Mouse (Mus musculus) cerebellum, postnatal 25 days (tissue): ENCODE measurements around the gene Prex1.

Source experiments
- DNase-seq, 2 experiments: peaks; one replicate each; pipeline ENCODE4 v3.0.0; 2021; ENCODE audit warnings: mixed read lengths in 2 of 2

The Prex1 gene

GRCm38 (mm10) chr2:166683885-166684544, 29.6 kb downstream of the Prex1 start:
- no peak for DNase-seq

GRCm38 (mm10) chr2:166682866-166683265, 30.8 kb downstream of the Prex1 start:
- DNase-seq: peak in 1 of 2 experiments; percentile 32

- DNase-seq: peak in 1 of 2 experiments; percentile 32
Observed at GRCm38 (mm10) chr2:166678959-166679759, 34.5 kb downstream of the Prex1 start.

- peak in 1 of 2 experiments; percentile 39 for DNase-seq
Observed at GRCm38 (mm10) chr2:166676933-166677332, 36.7 kb downstream of the Prex1 start.

GRCm38 (mm10) chr2:166676498-166676897, 37.1 kb downstream of the Prex1 start:
- DNase-seq: no peak

- DNase-seq: no peak
Observed at GRCm38 (mm10) chr2:166675588-166676444, 37.8 kb downstream of the Prex1 start.

- no peak for DNase-seq
Observed at GRCm38 (mm10) chr2:166674693-166675092, 38.9 kb downstream of the Prex1 start.

- no peak for DNase-seq
Observed at GRCm38 (mm10) chr2:166673951-166674350, 39.7 kb downstream of the Prex1 start.

- DNase-seq: no peak
Observed at GRCm38 (mm10) chr2:166672171-166672965, 41.3 kb downstream of the Prex1 start.

- DNase-seq: no peak
Observed at GRCm38 (mm10) chr2:166671614-166672013, 42.0 kb downstream of the Prex1 start.

- peak in 1 of 2 experiments; percentile 26 for DNase-seq
Observed at GRCm38 (mm10) chr2:166671019-166671418, 42.6 kb downstream of the Prex1 start.

- DNase-seq: no peak
Observed at GRCm38 (mm10) chr2:166669922-166670321, 43.7 kb downstream of the Prex1 start.

GRCm38 (mm10) chr2:166667790-166668695, 45.6 kb downstream of the Prex1 start:
- no peak for DNase-seq

- no peak for DNase-seq
Observed at GRCm38 (mm10) chr2:166666175-166666574, 47.5 kb downstream of the Prex1 start.

GRCm38 (mm10) chr2:166665244-166665922, 48.2 kb downstream of the Prex1 start:
- DNase-seq: no peak

GRCm38 (mm10) chr2:166664506-166664905, 49.1 kb downstream of the Prex1 start:
- no peak for DNase-seq

- no peak for DNase-seq
Observed at GRCm38 (mm10) chr2:166663250-166663961, 50.2 kb downstream of the Prex1 start.

- DNase-seq: no peak
Observed at GRCm38 (mm10) chr2:166662595-166663160, 51.0 kb downstream of the Prex1 start.

GRCm38 (mm10) chr2:166661971-166662370, 51.7 kb downstream of the Prex1 start:
- peak; percentile 63 to 70 for DNase-seq

- DNase-seq: no peak
Observed at GRCm38 (mm10) chr2:166661498-166661897, 52.1 kb downstream of the Prex1 start.
